ENCODE assay signal across 8 mouse cellular contexts in genomic region chr8:71465733-71466132, GRCm38 (mm10). TPM values are rescaled to one million over a fixed set of nuclear protein-coding genes. Genes with fewer than 3 reads are reported as not detected.
DNase-seq lines count a peak whose midpoint lies in the region; ATAC-seq and TF ChIP-seq lines count a peak whose summit lies in the region.

No protein-coding gene starts in this region.

- peaks cover 25% of the 10 kb centered on the region for H3K27me3 ChIP-seq in E14TG2a.4 (ENCODE audit: insufficient read depth, low read length)
- H3K27me3 ChIP-seq in forebrain, embryonic 14.5 days (replicated peaks; ENCODE audit: control insufficient read depth, insufficient read depth, low read length) = no peaks in the 10 kb centered on the region
- H3K27me3 ChIP-seq in liver, embryonic 12.5 days (replicated peaks) = peaks cover 10% of the 10 kb centered on the region

- peaks cover 30% of the 10 kb centered on the region for H3K36me3 ChIP-seq in E14TG2a.4 (ENCODE audit: insufficient read depth, low read length)
- peaks cover 12% of the 10 kb centered on the region for H3K36me3 ChIP-seq in forebrain, embryonic 14.5 days (ENCODE audit: control insufficient read depth, insufficient read depth, low read length)
- peaks cover 33% of the 10 kb centered on the region for H3K36me3 ChIP-seq in liver, embryonic 12.5 days

- H3K27ac ChIP-seq in gastrocnemius, adult 2 months = peak overlapping the region; percentile 95
- H3K27ac ChIP-seq in forebrain, embryonic 14.5 days (ENCODE audit: low read depth, low read length) = no peak overlapping the region; the same call in 1 of the 2 replicates
- no peak overlapping the region for H3K27ac ChIP-seq in liver, embryonic 12.5 days

- peak overlapping the region; percentile 75 for H3K9ac ChIP-seq in forebrain, embryonic 14.5 days (ENCODE audit: low read length)
- peak overlapping the region; percentile 84 for H3K9ac ChIP-seq in liver, embryonic 12.5 days

- H3K9me3 ChIP-seq in E14TG2a.4 (ENCODE audit: low read length) = no peaks in the 10 kb centered on the region
- no peaks in the 10 kb centered on the region for H3K9me3 ChIP-seq in forebrain, embryonic 14.5 days (replicated peaks; ENCODE audit: control insufficient read depth, low read length)
- no peaks in the 10 kb centered on the region for H3K9me3 ChIP-seq in liver, embryonic 12.5 days (replicated peaks)

- H3K4me3 ChIP-seq in gastrocnemius, adult 2 months = peak overlapping the region; percentile 89
- peak overlapping the region; percentile 90 for H3K4me3 ChIP-seq in E14TG2a.4 (replicated peaks; ENCODE audit: low read length)
- peak overlapping the region; percentile 75 for H3K4me3 ChIP-seq in forebrain, embryonic 14.5 days (ENCODE audit: low read depth, low read length)
- H3K4me3 ChIP-seq in liver, embryonic 12.5 days = peak overlapping the region; percentile 84

- H3K4me2 ChIP-seq in forebrain, embryonic 14.5 days (ENCODE audit: low read length) = peak overlapping the region; percentile 76
- peak overlapping the region; percentile 97 for H3K4me2 ChIP-seq in liver, embryonic 12.5 days

- ATAC-seq in forebrain, embryonic 14.5 days = no peak
- ATAC-seq in liver, embryonic 12.5 days = no peak

- intact Hi-C loops in gastrocnemius, adult 2 months (cut with DNase I) = loop anchor here (5.0 kb wide), 1 partner anchor 88 kb away; no protein-coding TSS in a partner anchor
- intact Hi-C loops in gastrocnemius, postnatal 36 days (cut with DNase I) = no loop called here

- DNase-seq in gastrocnemius, adult 2 months = no peak
- DNase-seq in gastrocnemius, postnatal 36 days = no peak
- DNase-seq in forebrain, embryonic 14.5 days (ENCODE audit: low spot score) = no peak
- no peak for DNase-seq in natural killer cell, adult 2 months (ENCODE audit: low spot score in 2 of 2)
- DNase-seq in spleen, adult 18-20 months = no peak
- no peak for DNase-seq in ovary, postnatal 36 days (ENCODE audit: low spot score)

- peaks cover 59% of the 10 kb centered on the region for H3K4me1 ChIP-seq in E14TG2a.4 (replicated peaks; ENCODE audit: low read depth, low read length)
- peaks cover 27% of the 10 kb centered on the region for H3K4me1 ChIP-seq in forebrain, embryonic 14.5 days (ENCODE audit: control insufficient read depth, insufficient read depth, low read length)
- H3K4me1 ChIP-seq in liver, embryonic 12.5 days = peaks cover 56% of the 10 kb centered on the region

- WGBS in forebrain, embryonic 14.5 days = 85% methylated on average over 8 of the region's 8 CpGs
- 72% methylated on average over 8 of the region's 8 CpGs for WGBS in liver, embryonic 12.5 days (ENCODE audit: insufficient replicate concordance)

- TF ChIP-seq CTCF in gastrocnemius, adult 2 months (IDR thresholded peaks at IDR 0.05) = no peak
- TF ChIP-seq CTCF in E14TG2a.4 (conservative IDR thresholded peaks at IDR 0.05; ENCODE audit: low read length) = no peak

RNA-seq across cellular contexts. Expression of gene Mrpl34, which starts 1.0 kb away (rescaled TPM):
- total RNA-seq in gastrocnemius, adult 2 months (2021) = 10 to 100 TPM; 59.1 to 84.3 TPM
- 10 to 100 TPM; 66.7 to 67.1 TPM for total RNA-seq in gastrocnemius, postnatal 36 days (2021)
- 185 and 214 TPM in 2 replicates for polyA plus RNA-seq in forebrain, embryonic 14.5 days (2014; fragmentation: Nextera tagmentation; extraction: Ambion mirVana)
- 168 and 173 TPM in 2 replicates for polyA plus RNA-seq in liver, embryonic 12.5 days (2016; fragmentation: Nextera tagmentation; extraction: Ambion mirVana)

RNA-seq across cellular contexts. Expression of gene Abhd8, which starts 2.3 kb away (rescaled TPM):
- 10 to 100 TPM; 22.5 to 24.9 TPM for total RNA-seq in gastrocnemius, adult 2 months (2021)
- total RNA-seq in gastrocnemius, postnatal 36 days (2021) = 10 to 100 TPM; 19.3 to 26.9 TPM
- polyA plus RNA-seq in forebrain, embryonic 14.5 days (2014; fragmentation: Nextera tagmentation; extraction: Ambion mirVana) = 75.7 and 93.7 TPM in 2 replicates
- 16.0 and 17.4 TPM in 2 replicates for polyA plus RNA-seq in liver, embryonic 12.5 days (2016; fragmentation: Nextera tagmentation; extraction: Ambion mirVana)

RNA-seq across cellular contexts. Expression of gene Dda1, which starts 3.3 kb away (rescaled TPM):
- 10 to 100 TPM; 26.8 to 31.1 TPM for total RNA-seq in gastrocnemius, adult 2 months (2021)
- total RNA-seq in gastrocnemius, postnatal 36 days (2021) = 10 to 100 TPM; 20.4 to 27.6 TPM
- polyA plus RNA-seq in forebrain, embryonic 14.5 days (2014; fragmentation: Nextera tagmentation; extraction: Ambion mirVana) = 207 and 225 TPM in 2 replicates
- 60.6 and 63.1 TPM in 2 replicates for polyA plus RNA-seq in liver, embryonic 12.5 days (2016; fragmentation: Nextera tagmentation; extraction: Ambion mirVana)

RNA-seq across cellular contexts. Expression of gene Ano8, which starts 20.0 kb away (rescaled TPM):
- total RNA-seq in gastrocnemius, adult 2 months (2021) = 10 to 100 TPM; 16.0 to 17.0 TPM
- 10 to 100 TPM; 13.8 to 16.0 TPM for total RNA-seq in gastrocnemius, postnatal 36 days (2021)
- 5.4 and 6.3 TPM in 2 replicates for polyA plus RNA-seq in forebrain, embryonic 14.5 days (2014; fragmentation: Nextera tagmentation; extraction: Ambion mirVana)
- polyA plus RNA-seq in liver, embryonic 12.5 days (2016; fragmentation: Nextera tagmentation; extraction: Ambion mirVana) = 1.2 TPM in 2 replicates

RNA-seq across cellular contexts. Expression of gene Gtpbp3, which starts 22.2 kb away (rescaled TPM):
- 10 to 100 TPM; 10.1 to 10.7 TPM for total RNA-seq in gastrocnemius, adult 2 months (2021)
- 10 to 100 TPM in 1 of 2 experiments, 1 to 10 TPM in 1; 8.0 to 10.5 TPM for total RNA-seq in gastrocnemius, postnatal 36 days (2021)
- 2.2 and 3.8 TPM in 2 replicates for polyA plus RNA-seq in forebrain, embryonic 14.5 days (2014; fragmentation: Nextera tagmentation; extraction: Ambion mirVana)
- 9.3 and 9.6 TPM in 2 replicates for polyA plus RNA-seq in liver, embryonic 12.5 days (2016; fragmentation: Nextera tagmentation; extraction: Ambion mirVana)
